Mouse (Mus musculus) ES-Bruce4 (cell line): Measurements from ENCODE around the gene Sdr42e1.

Experiments
- CTCF ChIP-seq: IDR thresholded peaks from one replicate; pipeline ENCODE4 v1.8.1; 2011; ENCODE audit warnings: low read depth, low read length
- EP300 ChIP-seq: IDR thresholded peaks from 2 replicates; pipeline ENCODE4 v1.6.1; 2011; ENCODE audit warnings: low read depth, low read length; ENCODE audit not compliant: insufficient read depth
- POLR2A ChIP-seq: IDR thresholded peaks from one replicate; pipeline ENCODE4 v1.8.1; 2011; ENCODE audit warnings: low read length; ENCODE audit not compliant: insufficient read depth

DNA sequence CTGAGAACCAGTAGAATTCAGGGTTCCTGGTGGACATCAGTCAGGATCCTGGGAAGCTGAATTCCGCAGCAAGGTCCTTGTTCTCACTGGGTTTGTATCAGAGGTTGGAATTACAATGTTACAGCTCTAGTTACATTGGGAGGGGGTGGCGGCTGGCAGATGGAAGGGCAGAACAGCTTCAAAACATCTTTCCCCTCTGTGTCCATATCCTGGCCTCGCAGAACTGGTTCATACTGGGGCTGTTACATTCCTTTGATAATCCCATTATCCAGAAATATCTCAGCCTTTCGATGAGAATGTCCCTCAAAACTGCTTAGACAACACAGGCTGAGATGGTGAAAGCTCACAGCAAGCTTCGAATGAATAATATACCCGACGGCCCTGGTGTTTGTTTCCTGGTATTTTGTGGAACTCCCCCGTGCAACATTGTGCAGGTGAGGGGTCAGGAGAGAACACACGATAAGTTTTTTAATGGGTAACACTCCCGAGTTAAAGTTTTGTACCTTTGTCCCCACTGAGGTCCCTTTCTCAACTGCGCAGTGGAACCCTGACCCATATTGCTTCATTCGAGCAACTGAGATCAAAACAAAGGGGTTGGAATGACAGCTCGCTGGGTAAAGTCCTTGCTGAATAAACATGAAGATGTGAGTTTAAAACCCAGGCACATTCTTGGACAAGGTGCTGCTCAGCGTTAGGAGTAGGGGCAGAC, 44.8 kb upstream of the Sdr42e1 start:
- TF ChIP-seq CTCF: no peak
- TF ChIP-seq EP300: no peak
- no peak for TF ChIP-seq POLR2A
